Mouse (Mus musculus): ENCODE measurements around the gene Tas2r110. TPM values are rescaled to one million over a fixed set of nuclear protein-coding genes. Genes with fewer than 3 reads are reported as not detected.

Tas2r110 gene
- polyA plus RNA-seq (2012; ENCODE audit: insufficient read depth, insufficient read length, missing spikeins), result not detected in 2 replicates

DNA sequence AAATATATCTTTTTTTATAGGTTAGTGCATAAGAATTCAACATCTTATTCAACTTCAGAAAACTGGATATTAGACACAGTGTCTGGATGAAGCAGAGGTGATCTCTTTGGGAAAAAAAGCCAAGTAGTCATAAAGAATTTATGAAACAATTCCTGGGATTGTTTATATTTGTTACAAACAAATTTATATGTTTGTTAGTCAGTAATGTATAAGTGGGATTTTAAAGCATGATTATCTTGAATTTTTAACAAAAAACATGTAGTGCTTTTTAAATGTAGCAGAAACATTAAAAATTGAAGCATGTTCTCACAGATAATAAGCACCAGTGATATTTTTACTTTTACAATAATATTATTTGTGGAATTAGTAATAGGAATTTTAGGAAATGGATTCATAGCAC is at the start of gene Tas2r110:
Gene Tas2r110, plus strand, starts transcription at position 301 of the 400 bp plus-strand sequence.
- Histone ChIP-seq H3K4me1 (ENCODE audit: control insufficient read depth, insufficient read depth, insufficient read length, low read length) (no peaks in the 10 kb centered on the region), H3K27ac (replicated peaks; ENCODE audit: low read depth, low read length) (no peak within 1 kb of the TSS), H3K4me3 (ENCODE audit: insufficient read depth, low read depth, low read length) (no peak within 1 kb of the TSS)

DNA sequence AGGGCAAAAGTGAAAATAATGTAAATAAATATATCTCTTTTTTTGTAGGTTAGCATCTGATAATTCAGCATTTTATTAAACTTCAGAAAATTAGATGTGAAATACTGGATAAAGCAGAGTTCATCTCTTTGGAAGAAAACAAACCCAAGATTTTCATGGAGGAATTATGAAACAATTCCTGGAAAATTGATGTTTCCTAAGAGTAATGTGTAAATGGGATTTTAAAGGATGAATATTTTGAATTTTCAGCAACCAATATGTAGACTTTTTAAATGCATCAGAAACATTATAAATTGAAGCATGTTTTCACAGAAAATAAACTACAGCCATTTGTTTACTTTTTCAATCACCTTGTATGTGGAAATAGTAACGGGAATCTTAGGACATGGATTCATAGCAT is 21.0 kb upstream of the Tas2r110 start, which contains the start of gene Tas2r123:
Gene Tas2r123, plus strand, starts transcription at position 301 of the 400 bp plus-strand sequence.
- no peak within 1 kb of the TSS for H3K27ac ChIP-seq (replicated peaks; ENCODE audit: low read depth, low read length)
- no peaks in the 10 kb centered on the region for H3K4me1 ChIP-seq (ENCODE audit: control insufficient read depth, insufficient read depth, insufficient read length, low read length)
- H3K4me3 ChIP-seq (ENCODE audit: insufficient read depth, low read depth, low read length), result no peak within 1 kb of the TSS

DNA sequence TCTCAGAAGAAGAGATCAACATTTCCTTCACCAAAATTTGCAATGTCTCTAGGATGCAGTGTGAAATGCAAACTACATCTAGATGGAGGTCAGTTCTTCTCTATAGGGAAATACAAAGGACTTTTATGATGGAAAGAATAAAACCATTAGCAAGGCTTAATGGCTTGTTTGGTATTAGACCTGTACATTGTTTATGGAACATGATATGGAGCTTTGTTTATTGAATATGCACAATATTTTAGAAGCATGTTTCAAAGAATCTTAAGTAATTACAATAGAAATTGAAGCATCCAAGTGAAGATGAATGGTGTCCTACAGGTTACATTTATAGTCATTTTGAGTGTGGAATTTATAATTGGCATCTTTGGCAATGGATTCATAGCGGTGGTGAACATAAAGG is 12.7 kb upstream of the Tas2r110 start, which contains the start of gene Tas2r116:
Gene Tas2r116, plus strand, starts transcription at position 301 of the 400 bp plus-strand sequence.
- H3K4me1 ChIP-seq (ENCODE audit: control insufficient read depth, insufficient read depth, insufficient read length, low read length), result no peaks in the 10 kb centered on the region
- H3K27ac ChIP-seq (replicated peaks; ENCODE audit: low read depth, low read length), result no peak within 1 kb of the TSS
- H3K4me3 ChIP-seq (ENCODE audit: insufficient read depth, low read depth, low read length), result no peak within 1 kb of the TSS

DNA sequence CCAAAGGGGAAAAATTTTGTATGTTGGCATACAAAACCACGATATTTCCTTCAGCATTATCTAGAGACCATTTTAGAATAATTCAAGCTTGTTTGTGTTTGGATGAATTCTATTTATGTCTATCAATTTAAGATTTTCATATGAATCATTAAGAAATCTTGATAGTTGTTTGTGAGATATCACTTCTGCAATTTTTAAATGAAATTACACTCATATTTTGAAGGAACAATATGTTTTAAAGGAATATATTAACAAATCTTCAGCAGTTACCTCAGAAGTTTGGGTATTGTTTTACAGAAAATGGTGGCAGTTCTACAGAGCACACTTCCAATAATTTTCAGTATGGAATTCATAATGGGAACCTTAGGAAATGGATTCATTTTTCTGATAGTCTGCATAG is 24.9 kb downstream of the Tas2r110 start, which contains the start of gene Tas2r113:
Gene Tas2r113, plus strand, starts transcription at position 301 of the 400 bp plus-strand sequence.
- H3K27ac ChIP-seq (replicated peaks; ENCODE audit: low read depth, low read length), result no peak within 1 kb of the TSS
- H3K4me1 ChIP-seq (ENCODE audit: control insufficient read depth, insufficient read depth, insufficient read length, low read length), result no peaks in the 10 kb centered on the region
- H3K4me3 ChIP-seq (ENCODE audit: insufficient read depth, low read depth, low read length), result no peak within 1 kb of the TSS

DNA sequence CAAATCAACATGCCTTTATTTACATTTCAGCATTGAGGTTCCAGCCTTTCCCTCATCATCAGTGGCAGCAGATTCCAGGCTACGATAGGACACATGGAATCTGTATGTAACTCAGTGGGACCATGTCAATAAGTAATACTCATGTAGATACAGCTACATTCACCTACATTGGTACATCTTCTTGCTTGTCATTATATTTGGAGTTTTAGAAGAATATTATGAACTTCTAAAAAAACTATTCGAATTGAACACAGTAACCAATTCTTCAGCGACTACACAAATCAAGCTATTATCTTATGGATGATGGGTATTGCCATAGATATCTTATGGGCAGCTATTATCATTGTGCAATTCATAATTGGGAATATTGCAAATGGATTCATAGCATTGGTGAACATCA is 41.5 kb downstream of the Tas2r110 start, which contains the start of gene Tas2r125:
Gene Tas2r125, plus strand, starts transcription at position 301 of the 400 bp plus-strand sequence.
- no peaks in the 10 kb centered on the region for H3K4me1 ChIP-seq (ENCODE audit: control insufficient read depth, insufficient read depth, insufficient read length, low read length)
- H3K27ac ChIP-seq (replicated peaks; ENCODE audit: low read depth, low read length), result no peak within 1 kb of the TSS
- H3K4me3 ChIP-seq (ENCODE audit: insufficient read depth, low read depth, low read length), result no peak within 1 kb of the TSS

Other genes with a start within 250 kb of the Tas2r110 start
- gene A630073D07Rik, start 216.5 kb upstream of the Tas2r110 start, polyA plus RNA-seq (2012; ENCODE audit: insufficient read depth, insufficient read length, missing spikeins), result not detected in 2 replicates
- gene Tas2r120, start 211.1 kb upstream of the Tas2r110 start, polyA plus RNA-seq (2012; ENCODE audit: insufficient read depth, insufficient read length, missing spikeins), result not detected in 2 replicates
- gene Tas2r121, start 167.0 kb upstream of the Tas2r110 start, polyA plus RNA-seq (2012; ENCODE audit: insufficient read depth, insufficient read length, missing spikeins), result not detected in 2 replicates
- not detected in 2 replicates for gene Tas2r122, start 156.1 kb upstream of the Tas2r110 start, polyA plus RNA-seq (2012; ENCODE audit: insufficient read depth, insufficient read length, missing spikeins)
- not detected in 2 replicates for gene Tas2r115, start 130.0 kb upstream of the Tas2r110 start, polyA plus RNA-seq (2012; ENCODE audit: insufficient read depth, insufficient read length, missing spikeins)
- not detected in 2 replicates for gene Tas2r124, start 113.3 kb upstream of the Tas2r110 start, polyA plus RNA-seq (2012; ENCODE audit: insufficient read depth, insufficient read length, missing spikeins)
- not detected in 2 replicates for gene Tas2r102, start 105.9 kb upstream of the Tas2r110 start, polyA plus RNA-seq (2012; ENCODE audit: insufficient read depth, insufficient read length, missing spikeins)
- not detected in 2 replicates for gene Tas2r136, start 89.8 kb upstream of the Tas2r110 start, polyA plus RNA-seq (2012; ENCODE audit: insufficient read depth, insufficient read length, missing spikeins)
- not detected in 2 replicates for gene Tas2r117, start 65.2 kb upstream of the Tas2r110 start, polyA plus RNA-seq (2012; ENCODE audit: insufficient read depth, insufficient read length, missing spikeins)
- not detected in 2 replicates for gene Tas2r123, start 20.9 kb upstream of the Tas2r110 start, polyA plus RNA-seq (2012; ENCODE audit: insufficient read depth, insufficient read length, missing spikeins)
- not detected in 2 replicates for gene Tas2r116, start 12.6 kb upstream of the Tas2r110 start, polyA plus RNA-seq (2012; ENCODE audit: insufficient read depth, insufficient read length, missing spikeins)
- not detected in 2 replicates for gene Tas2r113, start 25.0 kb downstream of the Tas2r110 start, polyA plus RNA-seq (2012; ENCODE audit: insufficient read depth, insufficient read length, missing spikeins)
- not detected in 2 replicates for gene Tas2r125, start 41.6 kb downstream of the Tas2r110 start, polyA plus RNA-seq (2012; ENCODE audit: insufficient read depth, insufficient read length, missing spikeins)
- gene Tas2r129, start 83.1 kb downstream of the Tas2r110 start, polyA plus RNA-seq (2012; ENCODE audit: insufficient read depth, insufficient read length, missing spikeins), result not detected in 2 replicates
- gene Tas2r131, start 89.9 kb downstream of the Tas2r110 start, polyA plus RNA-seq (2012; ENCODE audit: insufficient read depth, insufficient read length, missing spikeins), result not detected in 2 replicates
- not detected in 2 replicates for gene Tas2r109, start 113.0 kb downstream of the Tas2r110 start, polyA plus RNA-seq (2012; ENCODE audit: insufficient read depth, insufficient read length, missing spikeins)
- gene Tas2r103, start 169.1 kb downstream of the Tas2r110 start, polyA plus RNA-seq (2012; ENCODE audit: insufficient read depth, insufficient read length, missing spikeins), result not detected in 2 replicates
- gene Tas2r140, start 187.8 kb downstream of the Tas2r110 start, polyA plus RNA-seq (2012; ENCODE audit: insufficient read depth, insufficient read length, missing spikeins), result not detected in 2 replicates
- gene Smim10l1, start 236.9 kb downstream of the Tas2r110 start, polyA plus RNA-seq (2012; ENCODE audit: insufficient read depth, insufficient read length, missing spikeins), result 170 and 207 TPM in 2 replicates

Measured in brown adipose tissue, adult 24 weeks (tissue).